Mouse (Mus musculus): Measurements from ENCODE around the gene Zfp467.

DNA sequence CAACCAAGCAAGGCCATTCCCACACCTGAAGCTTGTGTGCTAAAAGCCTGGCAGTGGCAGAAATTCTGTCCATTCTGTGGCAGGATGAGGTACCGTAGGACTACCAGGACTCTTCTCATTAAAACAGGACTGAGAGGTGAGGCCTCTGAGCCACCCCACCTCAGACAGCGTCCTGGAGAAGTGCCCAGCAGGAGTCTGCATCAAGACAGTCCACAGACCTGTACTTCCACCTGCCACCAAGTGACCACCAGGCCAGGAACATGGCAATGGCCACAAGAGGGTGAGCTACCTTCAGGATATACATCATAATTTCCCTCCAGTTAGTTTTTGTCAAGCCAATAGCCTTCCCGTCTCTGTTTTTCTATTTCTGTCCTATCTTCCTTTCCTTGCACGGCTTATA, 33.5 kb downstream of the Zfp467 start:
- no peak for TF ChIP-seq GATA1 (IDR thresholded peaks at IDR 0.05; ENCODE audit: borderline replicate concordance, low read length)
- no peak for TF ChIP-seq FLI1 (IDR thresholded peaks at IDR 0.05; ENCODE audit: low read length)

All from megakaryocyte, embryonic 14.5 days (primary cell).